Mouse (Mus musculus) liver, embryonic 16.5 days (tissue): ENCODE measurements around the gene Scd4. TPM values are rescaled to one million over a fixed set of nuclear protein-coding genes. Genes with fewer than 3 reads are reported as not detected.
A peak's percentile ranks its signal among the peaks of the same experiment; 100 is the strongest.
"Not testable (repeated sequence)": the region's sequence is repeated elsewhere in the genome, so short reads cannot be mapped to it uniquely, and the experiment has no call there.

ENCODE experiments used
- ATAC-seq: fragments of 200-750 bp; cut with Nextera tagmentation; 2 replicates; pipeline ENCODE4 v1.8.0; 2017; ENCODE audit warnings: low read depth, mild to moderate bottlenecking, moderate number of reproducible peaks, moderate library complexity
- H3K27ac ChIP-seq: fragments of 300-500 bp; sonication (generic); 2 replicates; pipeline ENCODE4 v1.5.1; 2014; ENCODE audit warnings: mild to moderate bottlenecking, low read length
- H3K27me3 ChIP-seq: fragments of 300-500 bp; sonication (generic); 2 replicates; pipeline ENCODE4 v1.6.1; 2014; ENCODE audit warnings: low read depth, low read length, mixed read lengths; ENCODE audit not compliant: control insufficient read depth, insufficient read depth
- H3K36me3 ChIP-seq: fragments of 300-500 bp; sonication (generic); 2 replicates; pipeline ENCODE4 v1.6.1; 2014; ENCODE audit warnings: mild to moderate bottlenecking; ENCODE audit not compliant: control insufficient read depth, insufficient read depth
- H3K4me1 ChIP-seq: fragments of 300-500 bp; sonication (generic); 2 replicates; pipeline ENCODE4 v1.6.1; 2014; ENCODE audit warnings: low read depth, low read length, mixed read lengths; ENCODE audit not compliant: control insufficient read depth
- H3K4me2 ChIP-seq: fragments of 300-500 bp; sonication (generic); 2 replicates; pipeline ENCODE4 v1.6.1; 2014; ENCODE audit warnings: low read depth, low read length, mixed read lengths
- H3K4me3 ChIP-seq: fragments of 300-500 bp; sonication (generic); 2 replicates; pipeline ENCODE4 v1.5.1; 2014; ENCODE audit warnings: low read depth, mild to moderate bottlenecking, low read length
- H3K9ac ChIP-seq: fragments of 300-500 bp; sonication (generic); 2 replicates; pipeline ENCODE4 v1.6.1; 2014; ENCODE audit warnings: low read depth, low read length
- H3K9me3 ChIP-seq: fragments of 300-500 bp; sonication (generic); replicated peaks from 2 replicates; pipeline ENCODE4 v1.6.1; 2016; ENCODE audit warnings: low read length; ENCODE audit not compliant: control insufficient read depth
- WGBS: fragments of 180-500 bp; shearing (Covaris S2); extraction: QIAGEN DNeasy Blood & Tissue Kit; methylation state at CpG from one replicate; pipeline ENCODE4 v1.1.7; 2014; ENCODE audit not compliant: insufficient replicate concordance; 5-methylcytosine and 5-hydroxymethylcytosine counted together
- polyA plus RNA-seq: library from polyadenylated mRNA; unstranded; fragments of >200 nt; fragmentation: Nextera tagmentation; extraction: Ambion mirVana; gene quantifications from 2 replicates; pipeline ENCODE4 v1.2.1, GENCODE M21; 2015

Gene Scd4
- polyA plus RNA-seq, 1 experiment from 2014 or later = 0.04 TPM

- no peak overlapping the region for H3K4me2 ChIP-seq
- H3K4me3 ChIP-seq = no peak overlapping the region
- no peaks in the 10 kb centered on the region for H3K36me3 ChIP-seq
- H3K27ac ChIP-seq = no peak overlapping the region
- H3K4me1 ChIP-seq = no peaks in the 10 kb centered on the region
- no peaks in the 10 kb centered on the region for H3K27me3 ChIP-seq
- no peak overlapping the region for H3K9ac ChIP-seq
- no peaks in the 10 kb centered on the region for H3K9me3 ChIP-seq
- WGBS = 58% methylated on average over 8 of the region's 8 CpGs
- no peak for ATAC-seq
Observed at GRCm38 (mm10) chr19:44349689-44350088, 16.8 kb downstream of the Scd4 start.

DNA sequence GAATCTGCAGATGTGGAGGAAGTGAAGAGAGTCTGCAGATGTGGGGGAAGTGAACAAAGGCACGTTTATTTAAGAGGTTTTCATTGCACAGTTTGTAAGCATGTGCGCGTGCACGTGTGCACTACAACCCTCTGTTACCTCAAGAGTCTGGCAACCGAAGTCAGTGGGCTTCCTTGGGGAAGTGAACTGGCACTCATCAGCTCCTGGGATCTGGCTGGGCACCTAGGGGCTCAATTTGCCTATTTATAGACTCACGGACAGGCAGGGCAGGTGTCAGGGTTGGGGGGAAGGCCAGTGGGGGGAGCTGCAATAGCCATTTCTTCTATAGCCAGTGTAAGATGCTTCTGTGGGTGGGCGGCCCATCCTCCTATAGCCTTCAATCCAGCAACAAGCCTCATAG lies 18.9 kb downstream of the Scd4 start:
- no peak for ATAC-seq
- H3K9me3 ChIP-seq = no peaks in the 10 kb centered on the region
- H3K4me1 ChIP-seq = no peaks in the 10 kb centered on the region
- H3K4me3 ChIP-seq = no peak overlapping the region
- no peaks in the 10 kb centered on the region for H3K36me3 ChIP-seq
- no peak overlapping the region for H3K4me2 ChIP-seq
- no peaks in the 10 kb centered on the region for H3K27me3 ChIP-seq
- 60% methylated on average over 7 of the region's 7 CpGs for WGBS
- H3K27ac ChIP-seq = no peak overlapping the region
- H3K9ac ChIP-seq = no peak overlapping the region

- Histone ChIP-seq H3K4me1 (no peaks in the 10 kb centered on the region; the same call in 1 of the 2 replicates), H3K9ac (no peak overlapping the region), H3K4me3 (no peak overlapping the region), H3K4me2 (no peak overlapping the region), H3K27ac (no peak overlapping the region), H3K9me3 (no peaks in the 10 kb centered on the region), H3K27me3 (no peaks in the 10 kb centered on the region), H3K36me3 (no peaks in the 10 kb centered on the region)
- ATAC-seq = no peak
- 72% methylated on average over 8 of the region's 8 CpGs for WGBS
Observed at GRCm38 (mm10) chr19:44358700-44359099, 25.8 kb downstream of the Scd4 start.

DNA sequence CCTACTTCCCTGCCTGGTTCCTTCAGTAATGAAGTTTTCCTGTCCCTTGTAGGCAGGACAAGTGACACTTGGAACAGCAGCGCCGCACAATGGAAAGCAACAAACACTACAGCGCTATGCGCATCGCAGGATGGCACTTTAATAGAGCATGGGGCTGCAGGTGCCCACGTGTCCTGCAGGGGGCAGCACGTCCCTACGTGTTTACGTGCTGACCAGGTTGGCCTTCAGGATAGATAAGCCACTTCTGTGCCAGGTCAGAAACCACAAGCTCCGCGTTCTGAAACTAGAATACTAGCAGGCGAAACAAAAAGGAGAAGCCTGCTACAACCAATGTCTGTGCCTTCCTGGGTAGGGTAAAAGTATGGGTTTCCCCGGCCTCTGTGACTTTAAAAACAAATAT lies 30.6 kb downstream of the Scd4 start:
- Histone ChIP-seq H3K4me2 (no peak overlapping the region), H3K27me3 (no peaks in the 10 kb centered on the region), H3K9me3 (no peaks in the 10 kb centered on the region), H3K36me3 (no peaks in the 10 kb centered on the region), H3K4me1 (no peaks in the 10 kb centered on the region; the same call in 1 of the 2 replicates), H3K9ac (no peak overlapping the region), H3K27ac (no peak overlapping the region), H3K4me3 (no peak overlapping the region)
- peak; percentile 37; the same call in 1 of the 2 replicates for ATAC-seq
- 8% methylated on average over 13 of the region's 13 CpGs for WGBS

DNA sequence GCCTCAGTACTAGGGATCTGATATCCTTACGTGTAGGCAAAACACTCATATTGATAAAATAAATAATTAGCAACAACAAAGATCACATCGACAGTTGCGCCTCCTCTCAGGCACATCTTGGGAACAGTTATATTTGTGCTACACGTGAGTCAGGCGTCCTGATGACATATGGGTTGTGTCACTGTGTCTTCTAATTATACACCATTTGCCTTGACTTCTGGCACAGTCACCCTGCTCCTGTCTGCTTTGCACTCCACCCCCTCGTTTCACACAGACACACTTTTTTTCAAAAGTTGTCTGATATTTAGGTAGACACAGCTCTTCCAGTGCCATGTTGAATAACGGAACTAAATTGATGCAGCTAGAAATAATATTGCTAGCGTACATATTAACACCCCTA lies 31.1 kb downstream of the Scd4 start:
- H3K9me3 ChIP-seq = no peaks in the 10 kb centered on the region
- no peak overlapping the region for H3K9ac ChIP-seq
- H3K27me3 ChIP-seq = no peaks in the 10 kb centered on the region
- H3K27ac ChIP-seq = no peak overlapping the region
- WGBS = 77% methylated on average over 8 of the region's 8 CpGs
- no peak overlapping the region for H3K4me3 ChIP-seq
- no peaks in the 10 kb centered on the region; the same call in 1 of the 2 replicates for H3K4me1 ChIP-seq
- H3K4me2 ChIP-seq = no peak overlapping the region
- ATAC-seq = no peak
- H3K36me3 ChIP-seq = no peaks in the 10 kb centered on the region

GRCm38 (mm10) chr19:44365733-44366132 lies 32.8 kb downstream of the Scd4 start:
- no peaks in the 10 kb centered on the region for H3K36me3 ChIP-seq
- H3K9me3 ChIP-seq = no peaks in the 10 kb centered on the region
- no peaks in the 10 kb centered on the region for H3K27me3 ChIP-seq
- H3K4me1 ChIP-seq = no peaks in the 10 kb centered on the region; the same call in 1 of the 2 replicates
- H3K4me3 ChIP-seq = no peak overlapping the region
- H3K27ac ChIP-seq = no peak overlapping the region
- 41% methylated on average over 4 of the region's 4 CpGs for WGBS
- no peak overlapping the region for H3K9ac ChIP-seq
- ATAC-seq = 0 out of 2 replicates have a peak, but pooled peaks have one; percentile 39
- no peak overlapping the region for H3K4me2 ChIP-seq

DNA sequence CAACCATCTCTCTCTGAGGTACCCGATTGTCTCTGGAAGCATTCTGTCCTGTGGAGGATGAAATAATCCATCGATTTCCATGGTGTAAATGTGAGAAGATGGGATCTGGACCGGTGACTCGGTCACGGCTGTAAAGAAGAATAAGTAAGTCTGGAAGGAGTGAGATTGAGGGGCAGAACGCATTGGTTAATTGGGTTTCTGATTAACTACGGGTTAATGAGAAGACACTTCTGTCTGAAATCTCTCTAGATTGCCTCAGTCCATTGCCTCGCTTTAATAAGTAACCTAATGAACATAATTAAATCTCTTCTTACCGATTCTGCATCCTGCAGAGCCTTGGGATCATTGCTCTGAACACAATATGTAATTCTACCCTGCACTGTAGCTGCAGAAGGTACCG lies 34.2 kb downstream of the Scd4 start:
- H3K4me2 ChIP-seq, H3K9me3 ChIP-seq, ATAC-seq, H3K27me3 ChIP-seq, H3K9ac ChIP-seq, H3K27ac ChIP-seq, H3K4me1 ChIP-seq, H3K4me3 ChIP-seq, H3K36me3 ChIP-seq: not testable (repeated sequence)
- WGBS = 77% methylated on average over 10 of the region's 10 CpGs

DNA sequence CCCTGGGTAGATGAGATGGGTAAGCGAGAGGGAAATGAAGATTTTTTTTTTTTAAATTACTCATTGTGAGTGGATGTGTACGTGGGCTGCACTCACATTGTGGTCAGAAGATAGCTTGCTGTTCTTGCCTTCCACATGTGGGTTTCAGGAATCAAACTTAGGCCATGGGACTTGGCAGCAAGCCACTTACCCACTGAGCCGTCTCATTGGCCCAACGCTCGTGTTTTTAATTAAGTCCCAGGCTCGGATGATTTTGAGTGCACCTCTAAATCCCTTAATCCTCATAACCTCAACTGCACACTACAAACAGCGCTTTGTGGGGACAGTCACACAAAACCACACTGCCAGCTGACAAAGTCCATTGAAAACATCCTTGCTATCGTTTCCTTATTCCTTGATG lies 36.5 kb downstream of the Scd4 start:
- H3K9me3 ChIP-seq = no peaks in the 10 kb centered on the region
- no peak overlapping the region for H3K4me2 ChIP-seq
- H3K36me3 ChIP-seq = no peaks in the 10 kb centered on the region
- H3K27ac ChIP-seq = no peak overlapping the region
- H3K27me3 ChIP-seq = no peaks in the 10 kb centered on the region
- H3K4me1 ChIP-seq = no peaks in the 10 kb centered on the region
- 64% methylated on average over 8 of the region's 8 CpGs for WGBS
- H3K4me3 ChIP-seq = no peak overlapping the region
- ATAC-seq = no peak
- H3K9ac ChIP-seq = no peak overlapping the region

DNA sequence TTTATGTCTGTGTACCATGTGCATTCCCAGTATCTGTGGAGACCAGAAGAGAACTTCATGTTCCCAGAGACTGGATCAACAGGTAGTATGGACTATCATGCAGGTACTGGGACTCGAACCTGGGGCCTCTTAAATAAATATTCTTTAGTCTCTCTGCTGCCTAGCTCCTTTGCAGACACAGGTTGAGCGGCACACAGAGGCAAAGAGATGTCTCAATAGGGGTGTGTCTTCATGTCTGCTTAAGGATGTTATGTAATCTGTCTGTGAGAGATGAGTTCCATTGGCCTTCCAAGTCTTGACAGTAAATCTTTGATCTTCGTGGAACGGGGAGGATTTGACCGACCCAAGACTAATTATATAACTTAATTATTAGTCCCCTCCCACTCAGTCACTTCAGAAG lies 37.3 kb downstream of the Scd4 start:
- no peak overlapping the region for H3K9ac ChIP-seq
- no peak overlapping the region for H3K27ac ChIP-seq
- H3K4me2 ChIP-seq = no peak overlapping the region
- WGBS = 56% methylated on average over 5 of the region's 5 CpGs
- H3K4me3 ChIP-seq = no peak overlapping the region
- no peaks in the 10 kb centered on the region for H3K4me1 ChIP-seq
- H3K36me3 ChIP-seq = no peaks in the 10 kb centered on the region
- H3K9me3 ChIP-seq = no peaks in the 10 kb centered on the region
- ATAC-seq = no peak
- no peaks in the 10 kb centered on the region for H3K27me3 ChIP-seq
